Mouse (Mus musculus): ENCODE data around the gene Tmem143.

The Tmem143 gene

DNA sequence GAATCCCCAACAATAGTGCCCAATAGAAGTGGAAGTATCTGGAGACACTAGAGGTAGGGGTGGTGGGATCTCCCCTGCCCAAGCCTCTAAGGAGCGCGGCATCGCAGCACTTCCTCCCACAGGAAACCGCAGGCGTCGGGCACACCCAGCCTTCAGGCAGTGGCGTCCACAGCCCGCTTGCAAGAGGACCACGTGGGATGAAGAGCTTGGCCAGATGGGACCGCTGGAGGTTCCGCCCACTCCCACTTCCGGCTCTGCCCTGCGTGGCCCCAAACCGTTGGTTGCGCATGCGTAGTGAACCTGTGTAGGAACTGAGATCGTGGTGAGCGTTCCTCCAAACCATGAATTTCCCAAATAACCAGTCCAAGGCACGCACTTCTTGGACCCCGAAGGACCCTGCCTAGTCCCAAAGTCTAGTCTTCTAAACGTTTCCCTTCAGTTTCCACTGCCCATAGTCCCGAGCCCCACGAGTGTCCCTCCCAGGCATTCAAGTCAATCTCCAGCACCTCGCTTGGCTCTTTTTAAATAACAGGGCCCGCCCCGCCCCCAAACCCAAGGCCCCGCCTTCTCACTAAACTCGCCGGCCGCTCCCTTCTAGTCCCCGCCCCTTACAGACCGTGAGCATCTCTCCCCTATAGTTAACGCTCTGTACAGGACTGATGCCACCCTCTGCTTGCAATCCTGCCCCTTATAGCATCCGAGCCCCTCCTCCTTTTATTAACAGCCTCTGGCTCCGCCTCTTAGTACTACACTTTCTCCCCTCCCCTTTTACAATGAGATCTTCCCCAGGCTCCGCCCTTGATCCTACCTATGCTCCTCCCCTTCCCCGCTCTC lies 26.4 kb downstream of the Tmem143 start:
- DNase-seq (ENCODE audit: low read depth): peak; percentile 98

DNA sequence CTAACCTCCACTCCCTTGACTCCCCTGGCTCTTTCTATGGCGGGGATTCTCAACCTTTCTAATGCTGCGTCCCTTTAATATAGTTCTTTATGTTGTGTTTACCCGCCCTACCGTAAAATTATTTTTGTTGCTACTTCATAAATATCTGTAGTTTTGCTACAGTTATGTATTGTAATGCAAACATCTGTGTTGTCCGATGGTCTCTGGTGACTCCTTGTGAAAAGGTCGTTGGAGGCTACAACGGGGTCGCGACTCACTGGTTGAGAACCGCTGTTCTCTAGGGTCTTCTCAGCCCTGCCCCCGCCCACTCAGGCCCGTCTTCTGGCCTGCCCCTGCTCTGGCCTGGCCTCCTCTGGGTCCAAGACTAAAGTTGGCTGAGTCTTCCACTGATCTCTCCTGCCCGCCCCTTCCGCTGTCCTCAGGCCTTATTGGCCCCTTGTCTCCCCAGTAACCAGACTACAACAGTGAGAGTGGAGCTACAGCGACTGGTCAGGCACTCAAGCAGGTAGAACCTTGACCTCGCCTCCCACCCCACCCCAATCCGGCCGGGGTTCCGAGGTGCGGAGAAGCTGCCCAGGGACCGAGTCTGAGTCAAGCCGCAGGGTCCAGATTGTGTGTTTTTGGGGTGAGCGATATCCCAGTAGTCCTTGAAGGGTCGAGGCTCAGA lies 27.2 kb downstream of the Tmem143 start, which contains the start of gene Ccdc114:
TSS of gene Ccdc114 (plus strand) at position 311 of the 667 bp plus-strand sequence.
- DNase-seq (ENCODE audit: low read depth): no peak

GRCm38 (mm10) chr7:45924429-45924816 lies 27.7 kb downstream of the Tmem143 start:
- DNase-seq (ENCODE audit: low read depth): peak; percentile 66

DNA sequence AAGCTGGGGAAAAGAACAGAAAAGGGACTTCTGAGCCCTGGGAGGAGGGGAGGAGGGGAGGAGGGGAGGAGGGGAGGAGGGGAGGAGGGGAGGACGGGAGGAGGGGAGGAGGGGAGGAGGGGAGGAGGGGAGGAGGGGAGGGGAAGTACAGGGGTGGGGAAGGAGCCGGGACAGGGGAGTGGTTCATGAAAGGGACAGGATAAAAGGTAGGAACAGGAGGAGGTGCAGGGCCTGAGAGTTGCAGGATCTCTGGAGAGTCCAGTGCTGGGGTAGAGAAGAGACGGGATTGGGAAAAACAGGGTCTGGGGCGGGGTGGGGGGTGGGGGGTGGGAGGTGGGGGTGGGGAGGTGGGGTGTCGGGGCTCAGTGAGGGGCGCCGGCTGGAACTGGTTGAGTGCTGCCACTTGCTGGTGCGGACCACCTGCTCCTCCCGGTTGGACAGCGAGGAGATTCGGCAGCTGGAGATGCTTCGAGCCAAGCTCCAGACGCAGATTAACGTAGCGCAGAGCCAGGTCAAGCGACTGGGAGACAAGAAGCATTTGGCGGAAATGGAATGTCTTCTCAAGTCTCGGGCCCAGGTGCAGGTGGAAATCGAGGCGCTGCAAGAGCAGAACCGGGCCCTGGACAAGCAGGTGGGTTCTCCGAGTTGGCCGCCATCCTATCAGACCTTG lies 32.0 kb downstream of the Tmem143 start:
- no peak for DNase-seq (ENCODE audit: low read depth)

- DNase-seq (ENCODE audit: low read depth): peak; percentile 29
These were observed 32.9 kb downstream of the Tmem143 start for GRCm38 (mm10) chr7:45929688-45930087.

DNA sequence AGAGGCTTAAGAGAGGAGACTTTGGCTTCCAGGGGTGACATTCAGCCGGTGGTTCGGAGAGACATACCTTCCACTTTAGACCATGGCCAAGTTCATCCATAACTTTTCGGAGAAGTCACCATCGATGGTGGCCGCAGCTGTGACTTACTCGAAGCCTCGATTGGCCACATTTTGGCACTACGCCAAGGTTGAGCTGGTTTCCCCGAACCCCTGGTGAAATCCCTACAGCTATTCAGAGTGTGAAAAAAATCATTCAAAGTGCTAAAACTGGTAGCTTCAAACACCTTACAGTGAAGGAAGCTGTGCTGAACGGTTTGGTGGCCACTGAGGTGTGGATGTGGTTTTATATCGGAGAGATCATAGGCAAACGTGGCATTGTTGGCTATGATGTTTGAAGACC lies 37.0 kb downstream of the Tmem143 start:
- DNase-seq (ENCODE audit: low read depth): peak; percentile 27

GRCm38 (mm10) chr7:45935114-45935513 lies 38.4 kb downstream of the Tmem143 start:
- DNase-seq (ENCODE audit: low read depth): peak; percentile 92

DNA sequence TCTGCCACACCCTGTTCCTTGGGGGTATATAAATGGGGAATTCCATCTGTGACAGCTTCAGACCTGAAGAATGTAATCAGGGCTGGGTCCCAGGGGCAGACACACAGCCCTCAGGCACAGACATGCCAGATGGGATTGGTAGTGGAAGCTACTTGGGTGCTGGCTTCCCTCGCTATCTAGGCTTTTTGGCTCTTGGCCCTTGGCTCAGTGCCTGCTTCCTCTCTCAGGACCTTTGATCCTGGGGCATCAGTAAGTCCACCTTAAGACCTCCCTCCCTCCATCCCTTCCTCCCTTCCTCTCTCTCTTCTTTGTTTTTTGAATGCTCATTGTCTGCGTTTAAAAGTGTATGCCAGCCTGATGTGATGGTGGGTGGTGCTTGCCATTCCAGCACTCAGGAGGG lies 43.1 kb downstream of the Tmem143 start:
- no peak for DNase-seq (ENCODE audit: low read depth)

DNA sequence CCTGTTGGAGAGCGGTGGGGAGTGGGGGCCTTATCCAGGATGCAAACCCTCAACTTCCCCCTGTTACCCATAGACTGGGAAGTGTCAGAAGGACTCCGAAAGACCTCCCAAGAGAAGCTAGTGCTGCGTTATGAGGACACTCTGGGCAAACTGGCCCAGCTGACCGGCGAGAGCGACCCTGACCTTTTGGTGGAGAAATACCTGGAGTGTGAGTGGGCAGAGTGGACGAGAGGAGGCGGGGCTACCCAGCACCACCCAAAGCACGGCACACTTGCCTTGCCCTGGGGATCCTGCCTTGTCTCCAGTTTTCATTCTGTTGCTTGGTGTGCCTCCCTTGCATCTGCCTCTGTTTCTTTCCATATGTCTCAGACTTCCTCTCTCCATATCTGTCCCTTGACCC lies 45.2 kb downstream of the Tmem143 start:
- DNase-seq (ENCODE audit: low read depth): no peak

GRCm38 (mm10) chr7:45943280-45943679 lies 46.5 kb downstream of the Tmem143 start:
- DNase-seq (ENCODE audit: low read depth): peak; percentile 28

GRCm38 (mm10) chr7:45949061-45949460 lies 52.3 kb downstream of the Tmem143 start:
- no peak for DNase-seq (ENCODE audit: low read depth)

DNA sequence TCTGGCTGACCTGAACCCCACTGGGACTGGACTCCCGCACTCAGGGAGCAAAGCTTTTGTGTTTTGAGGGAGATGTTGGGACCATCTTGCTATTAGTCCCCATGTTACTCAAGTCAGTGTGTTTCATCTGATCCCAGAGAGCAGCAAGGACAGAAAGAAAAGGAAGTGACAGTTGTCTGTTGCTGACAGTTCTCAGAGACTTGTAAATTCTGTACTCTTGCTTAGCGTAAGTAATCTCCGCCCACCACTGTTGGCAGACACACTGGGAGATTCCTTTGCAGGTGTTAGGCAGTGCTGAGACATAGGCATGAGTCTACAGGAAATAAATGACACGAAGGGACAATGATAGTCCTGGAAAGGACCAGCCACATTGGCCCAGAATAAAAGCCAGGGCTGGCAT lies 59.9 kb downstream of the Tmem143 start:
- DNase-seq (ENCODE audit: low read depth): no peak

Data from naive thymus-derived CD4-positive, alpha-beta T cell, adult 2 months (primary cell).